Mouse (Mus musculus) heart, embryonic 15.5 days (tissue): ENCODE measurements around the gene Ero1lb. TPM values are rescaled to one million over a fixed set of nuclear protein-coding genes. Genes with fewer than 3 reads are reported as not detected.

Source experiments
- ATAC-seq: fragments of 200-750 bp; cut with Nextera tagmentation; replicated peaks from 2 replicates; pipeline ENCODE4 v1.8.0; 2017; ENCODE audit warnings: low read depth, moderate TSS enrichment; ENCODE audit not compliant: insufficient number of reproducible peaks, insufficient read depth, low FRiP score
- H3K27ac ChIP-seq: fragments of 300-500 bp; sonication (generic); 2 replicates; pipeline ENCODE4 v1.5.1; 2015; ENCODE audit warnings: mild to moderate bottlenecking, inconsistent platforms
- H3K27me3 ChIP-seq: fragments of 300-500 bp; sonication (generic); 2 replicates; pipeline ENCODE4 v1.6.1; 2015; ENCODE audit warnings: inconsistent platforms
- H3K36me3 ChIP-seq: fragments of 300-500 bp; sonication (generic); 2 replicates; pipeline ENCODE4 v1.6.1; 2015; ENCODE audit warnings: mild to moderate bottlenecking, inconsistent platforms
- H3K4me1 ChIP-seq: fragments of 300-500 bp; sonication (generic); replicated peaks from 2 replicates; pipeline ENCODE4 v1.6.1; 2015; ENCODE audit warnings: inconsistent platforms
- H3K4me2 ChIP-seq: fragments of 300-500 bp; sonication (generic); 2 replicates; pipeline ENCODE4 v1.6.1; 2015; ENCODE audit warnings: inconsistent platforms, mild to moderate bottlenecking, moderate library complexity
- H3K4me3 ChIP-seq: fragments of 300-500 bp; sonication (generic); 2 replicates; pipeline ENCODE4 v1.5.1; 2015; ENCODE audit warnings: mild to moderate bottlenecking, inconsistent platforms
- H3K9ac ChIP-seq: fragments of 300-500 bp; sonication (generic); 2 replicates; pipeline ENCODE4 v1.6.1; 2015; ENCODE audit warnings: mild to moderate bottlenecking, inconsistent platforms
- H3K9me3 ChIP-seq: fragments of 300-500 bp; sonication (generic); replicated peaks from 2 replicates; pipeline ENCODE4 v1.6.1; 2016; ENCODE audit warnings: inconsistent platforms
- WGBS: fragments of 180-500 bp; shearing (Covaris S2); methylation state at CpG from one replicate; pipeline ENCODE4 v1.1.7; 2015; ENCODE audit warnings: mixed read lengths; 5-methylcytosine and 5-hydroxymethylcytosine counted together
- polyA plus RNA-seq: library from polyadenylated mRNA; unstranded; fragments of >200 nt; fragmentation: Nextera tagmentation; extraction: Ambion mirVana; gene quantifications from 2 replicates; pipeline ENCODE4 v1.2.1, GENCODE M21; 2015

The Ero1lb gene
- 5.1 and 5.4 TPM in 2 replicates for polyA plus RNA-seq

- Histone ChIP-seq H3K27me3 (no peaks in the 10 kb centered on the region), H3K4me3 (peak within 1 kb of the TSS; percentile 88), H3K4me1 (peaks cover 9% of the 10 kb centered on the region), H3K9ac (peak within 1 kb of the TSS; percentile 77), H3K9me3 (no peaks in the 10 kb centered on the region), H3K36me3 (no peaks in the 10 kb centered on the region), H3K4me2 (peak within 1 kb of the TSS; percentile 96), H3K27ac (no peak within 1 kb of the TSS)
- ATAC-seq = peak; percentile 99
- WGBS = under 1% methylated on average over 73 of the region's 73 CpGs
Measured at GRCm38 (mm10) chr13:12565621-12566390, at the start of gene Ero1lb. Ero1lb (plus strand) TSS chr13:12565874.

- no peak for ATAC-seq
- H3K27me3 ChIP-seq = peaks cover 19% of the 10 kb centered on the region
- WGBS = 5% methylated on average over 18 of the region's 18 CpGs
- peaks cover 3% of the 10 kb centered on the region; the same call in 1 of the 2 replicates for H3K4me1 ChIP-seq
- peak overlapping the region; percentile 97 for H3K4me2 ChIP-seq
- no peak overlapping the region for H3K27ac ChIP-seq
- H3K4me3 ChIP-seq = peak overlapping the region; percentile 61
- peak overlapping the region; percentile 36; the same call in 1 of the 2 replicates for H3K9ac ChIP-seq
- no peaks in the 10 kb centered on the region for H3K36me3 ChIP-seq
- H3K9me3 ChIP-seq = no peaks in the 10 kb centered on the region
Measured at GRCm38 (mm10) chr13:12519371-12519770, 46.3 kb upstream of the Ero1lb start.

DNA sequence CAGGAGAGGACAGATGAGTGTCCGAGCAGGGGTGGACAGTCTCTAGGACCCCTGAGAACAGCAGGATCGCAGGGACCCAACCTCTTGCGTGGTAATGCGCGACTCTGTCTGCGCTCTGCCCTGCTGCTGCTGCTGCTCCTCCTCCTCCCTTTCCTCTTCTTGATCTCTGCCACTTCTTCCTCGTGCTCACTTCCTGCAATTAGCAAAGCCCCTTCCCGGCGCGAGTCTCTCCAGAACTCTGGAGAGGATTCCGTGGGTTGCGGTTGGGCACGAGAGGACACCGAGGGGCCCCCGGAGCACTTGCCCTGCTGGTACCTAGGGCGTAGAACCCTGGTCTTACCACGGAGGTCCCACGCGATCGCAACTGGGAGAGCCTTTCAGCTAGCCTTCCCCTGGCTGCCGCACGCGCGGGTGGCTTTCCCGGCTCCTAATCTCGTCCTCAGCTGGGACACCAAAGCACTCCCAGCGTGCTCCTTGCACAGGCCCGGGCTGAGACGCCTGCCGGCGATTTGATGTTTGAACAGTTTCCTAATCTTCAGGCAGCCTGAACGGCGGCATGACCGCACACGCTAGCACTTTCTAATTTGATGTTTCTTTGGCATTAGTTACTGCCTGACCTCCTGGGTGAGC, 45.6 kb upstream of the Ero1lb start, which contains the start of gene Edaradd:
Gene Edaradd (minus strand): TSS at position 484 of the 630 bp plus-strand sequence.
- Histone ChIP-seq H3K4me3 (peak within 1 kb of the TSS; percentile 61), H3K27ac (peak within 1 kb of the TSS; percentile 35; the same call in 1 of the 2 replicates), H3K27me3 (peaks cover 19% of the 10 kb centered on the region), H3K4me1 (peaks cover 3% of the 10 kb centered on the region; the same call in 1 of the 2 replicates), H3K9me3 (no peaks in the 10 kb centered on the region), H3K9ac (peak within 1 kb of the TSS; percentile 54), H3K36me3 (no peaks in the 10 kb centered on the region), H3K4me2 (peak within 1 kb of the TSS; percentile 97)
- ATAC-seq = 0 out of 2 replicates have a peak, but pooled peaks have one; percentile 58
- under 1% methylated on average over 35 of the region's 35 CpGs for whole genome bisulfite sequencing

DNA sequence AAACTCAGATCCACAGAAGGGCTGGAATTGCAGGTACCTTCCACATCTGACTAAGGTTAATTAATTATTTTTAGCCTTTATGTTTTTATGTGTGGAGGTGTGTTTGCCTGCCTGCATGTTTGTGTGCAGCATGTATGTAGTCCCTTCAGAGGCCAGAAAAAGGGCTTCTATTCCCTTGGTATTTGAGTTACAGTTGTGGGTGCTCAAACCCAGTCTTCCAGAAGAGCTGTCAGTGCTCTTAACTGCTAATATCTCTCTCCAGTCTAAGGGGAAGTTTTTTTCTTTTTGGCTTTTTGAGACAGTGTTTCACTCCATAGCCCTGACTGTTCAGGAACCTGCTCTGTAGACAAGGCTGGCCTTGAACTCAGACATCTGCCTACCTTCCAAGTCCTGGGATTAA, 43.3 kb upstream of the Ero1lb start:
- Histone ChIP-seq H3K36me3 (no peaks in the 10 kb centered on the region), H3K4me1 (peaks cover 3% of the 10 kb centered on the region; the same call in 1 of the 2 replicates), H3K4me2 (no peak overlapping the region), H3K4me3 (no peak overlapping the region), H3K27ac (no peak overlapping the region), H3K27me3 (peaks cover 18% of the 10 kb centered on the region), H3K9me3 (no peaks in the 10 kb centered on the region), H3K9ac (no peak overlapping the region)
- ATAC-seq = no peak

DNA sequence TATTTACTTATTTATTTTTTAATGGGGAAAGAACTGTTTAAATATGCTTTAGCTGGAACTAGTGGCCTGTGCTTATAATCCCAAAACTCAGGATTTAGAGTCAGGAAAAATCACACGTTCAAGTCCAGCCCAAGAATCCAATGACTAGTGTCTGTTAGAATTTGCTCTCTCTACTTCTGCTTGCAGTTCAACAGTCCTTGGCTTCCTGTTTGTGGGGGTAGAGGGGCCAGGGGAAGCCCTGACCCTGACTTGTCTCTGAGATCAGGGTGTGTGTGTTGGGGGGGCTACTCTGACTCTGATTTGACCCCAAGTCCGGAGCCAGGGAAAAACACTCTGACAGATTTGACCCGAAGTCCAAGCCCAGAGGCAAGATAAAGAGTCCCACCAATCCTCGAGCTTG, 40.0 kb upstream of the Ero1lb start:
- Histone ChIP-seq H3K4me2 (no peak overlapping the region), H3K9ac (no peak overlapping the region), H3K4me3 (no peak overlapping the region), H3K27ac (no peak overlapping the region), H3K4me1 (0 out of 2 replicates have a peak, but pooled peaks cover 2% of the 10 kb centered on the region), H3K9me3 (no peaks in the 10 kb centered on the region), H3K36me3 (no peaks in the 10 kb centered on the region), H3K27me3 (peaks cover 8% of the 10 kb centered on the region; the same call in 1 of the 2 replicates)
- no peak for ATAC-seq
- 74% methylated on average over 4 of the region's 4 CpGs for WGBS

DNA sequence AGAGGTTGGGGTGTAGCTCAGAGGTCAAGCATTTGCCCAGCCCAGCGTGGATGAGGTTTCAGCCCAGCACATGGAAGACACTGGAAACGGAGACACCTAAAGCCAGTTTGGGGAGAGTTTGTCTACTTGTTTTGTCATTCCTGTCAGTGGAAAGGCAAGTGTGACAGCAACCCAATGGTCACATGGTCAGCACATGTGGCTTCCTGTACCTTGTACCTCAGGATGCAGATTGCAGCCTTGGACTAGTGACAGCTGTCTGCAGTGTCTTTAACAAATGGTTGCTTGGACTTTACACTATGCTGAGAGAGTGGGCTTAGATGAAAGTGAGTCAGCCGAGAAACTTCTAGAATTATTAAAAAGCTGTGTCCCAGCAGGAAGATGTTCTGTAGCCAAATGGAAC, 31.0 kb upstream of the Ero1lb start:
- WGBS = 70% methylated on average over 3 of the region's 3 CpGs
- ATAC-seq = no peak
- no peaks in the 10 kb centered on the region for H3K4me1 ChIP-seq

GRCm38 (mm10) chr13:12537971-12538370, 27.7 kb upstream of the Ero1lb start:
- no peak overlapping the region for H3K27ac ChIP-seq
- H3K9ac ChIP-seq = no peak overlapping the region
- H3K4me2 ChIP-seq = no peak overlapping the region
- H3K27me3 ChIP-seq = peaks cover 4% of the 10 kb centered on the region; the same call in 1 of the 2 replicates
- no peak overlapping the region for H3K4me3 ChIP-seq
- ATAC-seq = no peak
- no peaks in the 10 kb centered on the region for H3K36me3 ChIP-seq
- WGBS = 70% methylated on average over 6 of the region's 6 CpGs
- H3K4me1 ChIP-seq = peaks cover 11% of the 10 kb centered on the region
- H3K9me3 ChIP-seq = no peaks in the 10 kb centered on the region

More for the DNA sequence above, 31.0 kb upstream of the Ero1lb start:
- Histone ChIP-seq H3K36me3 (no peaks in the 10 kb centered on the region), H3K9ac (no peak overlapping the region), H3K9me3 (no peaks in the 10 kb centered on the region), H3K27me3 (no peaks in the 10 kb centered on the region), H3K27ac (no peak overlapping the region), H3K4me2 (no peak overlapping the region), H3K4me3 (no peak overlapping the region)

GRCm38 (mm10) chr13:12539716-12540115, 26.0 kb upstream of the Ero1lb start:
- no peak overlapping the region for H3K27ac ChIP-seq
- H3K9ac ChIP-seq = no peak overlapping the region
- no peak for ATAC-seq
- no peaks in the 10 kb centered on the region for H3K9me3 ChIP-seq
- 35% methylated on average over 11 of the region's 11 CpGs for WGBS
- no peak overlapping the region for H3K4me3 ChIP-seq
- peaks cover 11% of the 10 kb centered on the region for H3K4me1 ChIP-seq
- no peaks in the 10 kb centered on the region for H3K36me3 ChIP-seq
- H3K4me2 ChIP-seq = no peak overlapping the region
- peaks cover 4% of the 10 kb centered on the region; the same call in 1 of the 2 replicates for H3K27me3 ChIP-seq

DNA sequence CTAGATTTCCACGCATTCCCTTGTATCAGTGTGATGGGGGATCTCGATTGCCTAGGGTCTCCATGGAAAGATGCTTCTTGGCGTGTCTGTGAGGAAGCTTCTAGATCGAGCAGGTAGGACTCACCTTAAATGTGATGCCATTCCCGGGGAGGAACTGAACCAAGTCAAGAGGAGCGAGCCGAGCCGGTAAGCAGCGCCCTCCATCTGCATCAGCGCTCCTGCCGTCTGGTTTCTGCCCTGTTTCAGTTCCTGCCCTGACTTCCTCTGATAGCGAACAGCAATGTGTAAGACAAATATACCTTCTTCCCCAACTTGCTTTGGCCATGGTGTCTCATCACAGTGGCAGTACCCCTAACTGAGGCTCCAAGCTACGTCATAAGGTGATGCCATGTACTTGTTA, 25.6 kb upstream of the Ero1lb start:
- H3K36me3 ChIP-seq = no peaks in the 10 kb centered on the region
- WGBS = 57% methylated on average over 13 of the region's 13 CpGs
- H3K27ac ChIP-seq = no peak overlapping the region
- ATAC-seq = no peak
- no peak overlapping the region for H3K4me2 ChIP-seq
- peaks cover 11% of the 10 kb centered on the region for H3K4me1 ChIP-seq
- peaks cover 4% of the 10 kb centered on the region; the same call in 1 of the 2 replicates for H3K27me3 ChIP-seq
- H3K9ac ChIP-seq = no peak overlapping the region
- no peaks in the 10 kb centered on the region for H3K9me3 ChIP-seq
- no peak overlapping the region for H3K4me3 ChIP-seq

- H3K27me3 ChIP-seq = peaks cover 4% of the 10 kb centered on the region; the same call in 1 of the 2 replicates
- H3K27ac ChIP-seq = no peak overlapping the region
- H3K4me2 ChIP-seq = peak overlapping the region; percentile 54
- H3K36me3 ChIP-seq = no peaks in the 10 kb centered on the region
- ATAC-seq = peak; percentile 66; the same call in 1 of the 2 replicates
- peaks cover 11% of the 10 kb centered on the region for H3K4me1 ChIP-seq
- no peaks in the 10 kb centered on the region for H3K9me3 ChIP-seq
- 8% methylated on average over 23 of the region's 23 CpGs for WGBS
- H3K4me3 ChIP-seq = peak overlapping the region; percentile 3
- H3K9ac ChIP-seq = no peak overlapping the region
Measured at GRCm38 (mm10) chr13:12542006-12542981, 23.4 kb upstream of the Ero1lb start.
